Mouse (Mus musculus) heart, adult 2 months (tissue): ENCODE data around the gene Ttc25. TPM values are rescaled to one million over a fixed set of nuclear protein-coding genes. Genes with fewer than 3 reads are reported as not detected.

Source experiments
- DNase-seq, 2 experiments: peaks; one replicate each; pipeline ENCODE4 v3.0.0; 2021
- H3K27ac ChIP-seq: fragments of 200-600 bp; 2 replicates; pipeline ENCODE4 v1.8.1; 2022
- H3K27me3 ChIP-seq: fragments of 200-500 bp; 2 replicates; pipeline ENCODE4 v1.6.1; 2012; ENCODE audit warnings: mild to moderate bottlenecking, low read length, inconsistent platforms, mixed read lengths; ENCODE audit not compliant: control insufficient read depth, insufficient read depth
- H3K36me3 ChIP-seq: fragments of 200-500 bp; 2 replicates; pipeline ENCODE4 v1.6.1; 2012; ENCODE audit warnings: low read length, inconsistent platforms; ENCODE audit not compliant: control insufficient read depth, insufficient read depth
- H3K4me1 ChIP-seq: fragments of 200-500 bp; 2 replicates; pipeline ENCODE4 v1.6.1; 2011; ENCODE audit warnings: low read length; ENCODE audit not compliant: control insufficient read depth, insufficient read depth
- H3K4me3 ChIP-seq: fragments of 200-600 bp; 2 replicates; pipeline ENCODE4 v1.8.1; 2022
- H3K79me2 ChIP-seq: fragments of 200-500 bp; replicated peaks from 2 replicates; pipeline ENCODE4 v1.6.1; 2012; ENCODE audit warnings: mild to moderate bottlenecking, inconsistent platforms, low read length, moderate library complexity, mixed read lengths; ENCODE audit not compliant: control insufficient read depth, insufficient read depth
- H3K9ac ChIP-seq: fragments of 200-500 bp; 2 replicates; pipeline ENCODE4 v1.6.1; 2012; ENCODE audit warnings: low read depth, mild to moderate bottlenecking, control low read depth, inconsistent platforms, low read length, mixed read lengths
- CTCF ChIP-seq: fragments of 200-600 bp; IDR thresholded peaks from 2 replicates; pipeline ENCODE4 v1.8.1; 2022; ENCODE audit warnings: antibody characterized with exemption, mild to moderate bottlenecking, moderate library complexity
- EP300 ChIP-seq: fragments of 200-500 bp; IDR thresholded peaks from 2 replicates; pipeline ENCODE4 v1.6.1; 2011; ENCODE audit warnings: low read depth, low read length, control low read depth; ENCODE audit not compliant: insufficient read depth
- POLR2A ChIP-seq: fragments of 200-500 bp; IDR thresholded peaks from 2 replicates; pipeline ENCODE4 v1.6.1; 2011; ENCODE audit warnings: mild to moderate bottlenecking, low read depth, low read length, control low read depth; ENCODE audit not compliant: insufficient read depth
- WGBS: fragments of 180-500 bp; shearing (Covaris S2); methylation state at CpG from one replicate; pipeline ENCODE4 v1.1.7; 2018; 5-methylcytosine and 5-hydroxymethylcytosine counted together
- intact Hi-C: fragments of 180-260 bp; cut with DNase I; formaldehyde crosslinking; loops from one replicate; pipeline ENCODE4 v1.15.1; 2025
- polyA plus RNA-seq: library from polyadenylated mRNA; depleted of rRNA; stranded (reverse); fragments of >200 nt; gene quantifications from 2 replicates; pipeline ENCODE4 v1.2.3, GENCODE M21; 2012; rRNA removed
- total RNA-seq, 2 experiments: library from RNA; stranded (reverse); gene quantifications; 2 replicates each; pipeline ENCODE4 v1.2.3; 2021

Ttc25 gene
- total and polyA plus RNA-seq, 3 experiments = 0.18 to 0.37 TPM; not detected in 1

GRCm38 (mm10) chr11:100619982-100620381, 74.6 kb downstream of the Ttc25 start, which contains the start of gene Dnajc7:
Dnajc7 (minus strand) TSS chr11:100620168.
- WGBS = 3% methylated on average over 11 of the region's 11 CpGs
- H3K4me3 ChIP-seq = peak within 1 kb of the TSS; percentile 84
- TF ChIP-seq POLR2A (no peak), CTCF (no peak), EP300 (no peak)
- peaks cover 7% of the 10 kb centered on the region for H3K4me1 ChIP-seq
- H3K27me3 ChIP-seq = no peaks in the 10 kb centered on the region
- peaks cover 2% of the 10 kb centered on the region; the same call in 1 of the 2 replicates for H3K36me3 ChIP-seq
- no peak for DNase-seq
- peak within 1 kb of the TSS; percentile 69 for H3K9ac ChIP-seq
- peaks cover 6% of the 10 kb centered on the region for H3K79me2 ChIP-seq
- H3K27ac ChIP-seq = peak within 1 kb of the TSS; percentile 92
- intact Hi-C loops = loop anchor here (2.0 to 5.0 kb wide), 3 partner anchors 49 to 142 kb away; partner anchors contain the start of genes Acly and Hcrt

Other genes with a start within 250 kb of the Ttc25 start
- gene Eif1, start 225.7 kb upstream of the Ttc25 start, total RNA-seq = 1,000 to 10,000 TPM; 1,735 to 2,054 TPM
- gene Eif1, start 225.7 kb upstream of the Ttc25 start, polyA plus RNA-seq = 195 and 341 TPM in 2 replicates
- gene Gast, start 211.2 kb upstream of the Ttc25 start, total RNA-seq = not detected
- not detected in 2 replicates for gene Gast, start 211.2 kb upstream of the Ttc25 start, polyA plus RNA-seq
- 1 to 10 TPM; 1.3 to 1.5 TPM for gene Hap1, start 189.5 kb upstream of the Ttc25 start, total RNA-seq
- 0.97 and 1.4 TPM in 2 replicates for gene Hap1, start 189.5 kb upstream of the Ttc25 start, polyA plus RNA-seq
- 100 to 1,000 TPM; 234 to 237 TPM for gene Jup, start 147.8 kb upstream of the Ttc25 start, total RNA-seq
- 317 and 318 TPM in 2 replicates for gene Jup, start 147.8 kb upstream of the Ttc25 start, polyA plus RNA-seq
- 10 to 100 TPM; 13.4 to 16.8 TPM for gene P3h4, start 130.8 kb upstream of the Ttc25 start, total RNA-seq
- gene P3h4, start 130.8 kb upstream of the Ttc25 start, polyA plus RNA-seq = 29.7 and 35.6 TPM in 2 replicates
- gene Fkbp10, start 129.9 kb upstream of the Ttc25 start, total RNA-seq = 1 to 10 TPM; 7.4 to 7.5 TPM
- gene Fkbp10, start 129.9 kb upstream of the Ttc25 start, polyA plus RNA-seq = 24.8 and 35.6 TPM in 2 replicates
- 10 to 100 TPM; 23.5 to 24.1 TPM for gene Nt5c3b, start 103.8 kb upstream of the Ttc25 start, total RNA-seq
- 44.0 and 63.3 TPM in 2 replicates for gene Nt5c3b, start 103.8 kb upstream of the Ttc25 start, polyA plus RNA-seq
- 1 to 10 TPM in 1 of 2 experiments, under 1 TPM in 1; 0.50 to 1.0 TPM for gene Klhl10, start 103.7 kb upstream of the Ttc25 start, total RNA-seq
- gene Klhl10, start 103.7 kb upstream of the Ttc25 start, polyA plus RNA-seq = 0.86 and 1.8 TPM in 2 replicates
- 1 to 10 TPM; 7.2 to 8.0 TPM for gene Klhl11, start 72.9 kb upstream of the Ttc25 start, total RNA-seq
- 3.1 and 4.4 TPM in 2 replicates for gene Klhl11, start 72.9 kb upstream of the Ttc25 start, polyA plus RNA-seq
- gene Acly, start 17.6 kb upstream of the Ttc25 start, total RNA-seq = 10 to 100 TPM; 25.5 to 34.6 TPM
- 66.5 and 74.7 TPM in 2 replicates for gene Acly, start 17.6 kb upstream of the Ttc25 start, polyA plus RNA-seq
- 1 to 10 TPM; 5.6 to 7.6 TPM for gene Cnp, start 29.3 kb downstream of the Ttc25 start, total RNA-seq
- 9.5 and 11.4 TPM in 2 replicates for gene Cnp, start 29.3 kb downstream of the Ttc25 start, polyA plus RNA-seq
- gene Nkiras2, start 73.6 kb downstream of the Ttc25 start, total RNA-seq = 10 to 100 TPM; 49.5 to 50.3 TPM
- 91.2 and 107 TPM in 2 replicates for gene Nkiras2, start 73.6 kb downstream of the Ttc25 start, polyA plus RNA-seq
- gene Dnajc7, start 74.6 kb downstream of the Ttc25 start, total RNA-seq = 100 to 1,000 TPM; 107 to 121 TPM
- gene Dnajc7, start 74.6 kb downstream of the Ttc25 start, polyA plus RNA-seq = 46.1 and 77.8 TPM in 2 replicates
- under 1 TPM; 0.34 to 0.48 TPM for gene Zfp385c, start 146.8 kb downstream of the Ttc25 start, total RNA-seq
- gene Zfp385c, start 146.8 kb downstream of the Ttc25 start, polyA plus RNA-seq = 0.59 and 0.61 TPM in 2 replicates
- gene Dhx58, start 158.7 kb downstream of the Ttc25 start, total RNA-seq = under 1 TPM; 0.55 to 0.70 TPM
- gene Dhx58, start 158.7 kb downstream of the Ttc25 start, polyA plus RNA-seq = 2.8 and 3.0 TPM in 2 replicates
- 10 to 100 TPM; 13.1 to 14.0 TPM for gene Kat2a, start 166.9 kb downstream of the Ttc25 start, total RNA-seq
- 18.9 and 21.7 TPM in 2 replicates for gene Kat2a, start 166.9 kb downstream of the Ttc25 start, polyA plus RNA-seq
- not detected for gene Hspb9, start 168.2 kb downstream of the Ttc25 start, total RNA-seq
- 0.50 and 0.62 TPM in 2 replicates for gene Hspb9, start 168.2 kb downstream of the Ttc25 start, polyA plus RNA-seq
- 10 to 100 TPM; 53.0 to 56.3 TPM for gene Rab5c, start 192.6 kb downstream of the Ttc25 start, total RNA-seq
- gene Rab5c, start 192.6 kb downstream of the Ttc25 start, polyA plus RNA-seq = 69.3 and 97.8 TPM in 2 replicates
- gene Kcnh4, start 214.3 kb downstream of the Ttc25 start, total RNA-seq = not detected
- gene Kcnh4, start 214.3 kb downstream of the Ttc25 start, polyA plus RNA-seq = 0.04 TPM in 1 of 2 replicates, not detected in the other
- not detected for gene Hcrt, start 217.3 kb downstream of the Ttc25 start, total RNA-seq
- not detected in 2 replicates for gene Hcrt, start 217.3 kb downstream of the Ttc25 start, polyA plus RNA-seq
- gene Ghdc, start 225.3 kb downstream of the Ttc25 start, total RNA-seq = 10 to 100 TPM; 10.1 to 11.6 TPM
- 11.2 and 12.8 TPM in 2 replicates for gene Ghdc, start 225.3 kb downstream of the Ttc25 start, polyA plus RNA-seq